Mouse (Mus musculus) bone marrow macrophage, adult 2 months (primary cell): ENCODE results near the gene Pde4d.

ENCODE experiments used
- CTCF ChIP-seq: IDR thresholded peaks from 2 replicates; pipeline ENCODE4 v1.5.1; 2012; ENCODE audit warnings: low read depth, mild to moderate bottlenecking, low read length, moderate library complexity
- POLR2A ChIP-seq: IDR thresholded peaks from 2 replicates; pipeline ENCODE4 v1.6.1; 2012; ENCODE audit warnings: mild to moderate bottlenecking, low read depth, low read length, borderline replicate concordance

- no peak for TF ChIP-seq CTCF
- TF ChIP-seq POLR2A = no peak
These were observed 672.1 kb downstream of the Pde4d start for GRCm38 (mm10) chr13:109121867-109122266.
